Mouse (Mus musculus): ENCODE data around the gene Wipf2. TPM values are rescaled to one million over a fixed set of nuclear protein-coding genes. Genes with fewer than 3 reads are reported as not detected.

Gene Wipf2
- polyA plus RNA-seq, 1 experiment from 2014 or later = 2.2 TPM

DNA sequence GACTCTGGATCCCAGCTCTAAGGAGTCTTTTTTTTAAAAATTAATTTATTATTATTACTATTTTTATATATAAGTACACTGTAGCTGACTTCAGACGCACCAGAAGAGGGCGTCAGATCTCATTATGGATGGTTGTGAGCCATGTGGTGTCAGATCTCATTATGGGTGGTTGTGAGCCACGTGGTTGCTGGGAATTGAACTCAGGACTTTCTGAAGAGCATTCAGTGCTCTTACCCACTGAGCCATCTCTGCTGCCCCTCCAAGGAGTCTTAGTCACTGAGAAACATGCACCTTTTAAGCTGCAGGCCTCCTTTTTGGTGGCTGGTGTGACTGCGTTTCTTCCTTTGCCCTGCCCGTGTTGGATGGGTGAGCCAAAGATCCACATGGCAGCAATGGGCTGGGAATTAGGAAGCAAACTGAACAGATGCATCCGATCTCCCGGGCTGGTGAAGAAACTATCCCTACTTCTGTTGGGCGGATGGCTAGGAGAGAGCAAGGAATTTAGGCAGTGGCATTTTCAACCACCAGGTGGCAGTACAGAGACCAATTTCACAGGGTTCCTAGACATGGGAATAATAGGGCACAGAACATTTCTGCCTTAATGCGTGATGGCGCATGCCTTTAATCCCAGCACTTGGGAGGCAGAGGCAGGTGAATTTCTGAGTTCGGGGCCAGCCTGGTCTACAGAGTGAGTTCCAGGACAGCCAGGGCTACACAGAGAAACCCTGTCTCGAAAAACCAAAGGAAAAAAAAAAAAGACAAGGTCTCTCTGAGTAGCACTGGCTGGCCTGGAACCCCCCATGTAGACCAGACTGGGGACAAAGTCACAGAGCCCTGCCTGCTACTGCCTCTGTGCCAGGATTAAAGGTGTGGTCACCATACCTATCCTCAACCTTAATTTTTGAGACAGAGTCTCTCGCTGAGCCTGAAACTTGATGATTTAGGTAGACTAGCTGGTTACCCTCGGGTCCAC is 4.4 kb upstream of the Wipf2 start:
- H3K9ac ChIP-seq = no peak overlapping the region
- H3K27me3 ChIP-seq (replicated peaks) = no peaks in the 10 kb centered on the region
- ATAC-seq = peak; percentile 61; the same call in 1 of the 2 replicates
- H3K36me3 ChIP-seq = no peaks in the 10 kb centered on the region
- H3K27ac ChIP-seq = no peak overlapping the region
- H3K9me3 ChIP-seq (replicated peaks) = no peaks in the 10 kb centered on the region
- no peak overlapping the region for H3K4me3 ChIP-seq
- 33% methylated on average over 14 of the region's 14 CpGs for WGBS (ENCODE audit: insufficient replicate concordance)
- H3K4me1 ChIP-seq = peaks cover 14% of the 10 kb centered on the region
- peak overlapping the region; percentile 36 for H3K4me2 ChIP-seq

DNA sequence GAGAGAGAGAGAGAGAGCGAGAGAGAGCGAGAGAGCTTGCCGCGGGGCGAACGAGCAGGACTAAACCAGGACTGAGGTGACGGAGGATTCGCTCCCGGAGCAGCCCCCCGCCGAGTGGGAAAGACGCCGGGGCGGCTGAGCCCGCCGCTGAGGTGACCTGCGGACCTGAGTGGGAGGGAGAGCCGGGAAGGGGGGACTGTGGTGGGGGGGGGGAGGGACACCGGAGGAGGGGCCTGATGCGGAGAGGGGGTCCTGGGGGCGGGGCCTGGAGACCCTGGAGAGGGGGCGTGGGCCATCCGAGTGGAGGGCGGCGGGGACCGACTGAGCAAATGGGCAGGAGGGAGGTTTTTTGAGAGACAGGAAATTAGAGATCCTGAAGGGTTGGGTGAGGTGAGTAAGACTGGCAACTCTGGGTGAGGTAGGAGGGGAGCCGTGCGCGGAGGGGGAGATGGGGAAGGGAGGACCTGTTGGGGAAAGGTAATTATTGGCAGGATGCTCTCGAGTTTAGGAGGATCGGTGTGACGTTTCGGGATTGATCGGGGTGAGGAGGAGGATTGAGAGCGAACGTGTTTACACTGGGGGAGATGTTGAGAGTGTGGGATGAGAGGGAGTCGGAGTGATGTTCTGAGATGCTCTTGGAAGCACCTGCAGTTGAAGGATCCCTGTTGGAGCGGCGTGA is 452 bp downstream of the Wipf2 start:
- 2% methylated on average over 30 of the region's 39 CpGs for WGBS (ENCODE audit: insufficient replicate concordance)
- Histone ChIP-seq H3K27me3 (replicated peaks) (no peaks in the 10 kb centered on the region), H3K4me2 (peak overlapping the region; percentile 95), H3K9ac (peak overlapping the region; percentile 96), H3K9me3 (replicated peaks) (no peaks in the 10 kb centered on the region), H3K4me3 (peak overlapping the region; percentile 89), H3K4me1 (peaks cover 22% of the 10 kb centered on the region), H3K27ac (peak overlapping the region; percentile 89), H3K36me3 (peaks cover 27% of the 10 kb centered on the region)
- peak; percentile 54 for ATAC-seq

DNA sequence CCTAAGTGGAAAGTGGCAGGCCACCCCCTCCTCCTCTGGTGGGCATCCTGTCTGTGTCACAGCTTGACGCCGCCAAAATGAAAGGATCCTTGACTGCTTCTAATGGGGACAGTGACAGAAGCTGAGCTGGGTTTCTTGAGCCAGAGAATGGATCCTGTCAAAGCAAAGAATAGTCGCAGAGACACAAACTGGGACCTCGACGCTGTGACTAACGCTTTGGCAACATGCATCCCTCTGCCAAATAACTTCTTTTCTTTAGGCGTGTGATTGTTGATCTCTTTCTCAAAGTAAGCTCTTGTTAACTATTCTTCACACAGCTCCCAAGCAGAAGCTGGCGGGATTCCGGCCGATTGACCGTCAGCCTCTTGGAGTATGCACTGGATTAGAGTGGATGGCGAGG is 3.9 kb downstream of the Wipf2 start:
- no peak for ATAC-seq
- H3K4me3 ChIP-seq = no peak overlapping the region
- no peak overlapping the region for H3K4me2 ChIP-seq
- H3K27ac ChIP-seq = no peak overlapping the region
- 91% methylated on average over 12 of the region's 12 CpGs for WGBS (ENCODE audit: insufficient replicate concordance)
- no peaks in the 10 kb centered on the region for H3K27me3 ChIP-seq (replicated peaks)
- H3K9me3 ChIP-seq (replicated peaks) = no peaks in the 10 kb centered on the region
- H3K36me3 ChIP-seq = peaks cover 50% of the 10 kb centered on the region
- peaks cover 22% of the 10 kb centered on the region for H3K4me1 ChIP-seq
- no peak overlapping the region for H3K9ac ChIP-seq

DNA sequence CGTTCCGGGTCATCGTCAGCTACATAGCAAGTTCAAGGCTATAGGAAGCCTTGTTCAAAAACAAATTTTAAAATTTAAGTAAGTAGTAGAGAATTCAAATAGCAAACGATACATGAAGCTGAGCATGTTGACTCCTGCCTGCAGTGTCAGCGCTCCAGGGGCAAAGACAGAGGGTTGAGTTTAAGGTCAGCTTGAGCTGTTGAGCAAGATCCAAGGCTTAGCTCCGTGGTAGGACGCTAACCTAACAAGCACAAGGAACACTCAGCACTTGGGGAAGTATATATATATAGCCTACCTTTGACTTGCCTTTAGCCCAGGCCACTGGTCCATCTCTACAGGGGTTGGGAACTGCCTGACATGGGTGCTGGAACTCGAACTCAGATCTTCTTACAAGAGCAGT is 6.5 kb downstream of the Wipf2 start:
- peaks cover 67% of the 10 kb centered on the region for H3K36me3 ChIP-seq
- H3K4me2 ChIP-seq = no peak overlapping the region
- H3K27me3 ChIP-seq (replicated peaks) = no peaks in the 10 kb centered on the region
- H3K27ac ChIP-seq = no peak overlapping the region
- H3K4me1 ChIP-seq = peaks cover 20% of the 10 kb centered on the region
- H3K9me3 ChIP-seq (replicated peaks) = no peaks in the 10 kb centered on the region
- no peak for ATAC-seq
- H3K9ac ChIP-seq = no peak overlapping the region
- no peak overlapping the region for H3K4me3 ChIP-seq
- 73% methylated on average over 8 of the region's 8 CpGs for WGBS (ENCODE audit: insufficient replicate concordance)

DNA sequence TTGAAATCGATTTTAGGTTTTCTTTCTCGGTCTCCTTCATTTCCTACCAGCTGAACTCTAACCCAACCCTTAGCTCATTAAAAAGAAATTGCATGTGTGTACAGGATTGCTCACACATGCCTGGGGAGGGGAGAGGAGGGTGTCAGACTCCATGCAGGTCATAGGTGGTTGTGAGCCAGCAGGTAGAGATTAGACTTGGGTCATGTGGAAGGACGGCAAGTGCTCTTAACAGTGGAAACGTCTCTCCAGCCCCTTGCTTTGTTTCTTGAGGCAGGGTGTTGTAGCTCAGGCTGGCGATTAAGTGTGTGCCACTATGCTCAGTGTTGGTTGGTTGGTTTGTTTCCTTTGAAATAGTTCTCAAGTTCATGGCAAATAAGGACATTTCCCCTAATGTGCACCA is 7.4 kb downstream of the Wipf2 start:
- no peak overlapping the region for H3K27ac ChIP-seq
- 72% methylated on average over 5 of the region's 5 CpGs for WGBS (ENCODE audit: insufficient replicate concordance)
- no peak overlapping the region for H3K4me3 ChIP-seq
- H3K4me1 ChIP-seq = peaks cover 19% of the 10 kb centered on the region
- no peaks in the 10 kb centered on the region for H3K9me3 ChIP-seq (replicated peaks)
- ATAC-seq = no peak
- H3K27me3 ChIP-seq (replicated peaks) = no peaks in the 10 kb centered on the region
- H3K36me3 ChIP-seq = peaks cover 69% of the 10 kb centered on the region
- H3K9ac ChIP-seq = no peak overlapping the region
- H3K4me2 ChIP-seq = no peak overlapping the region

DNA sequence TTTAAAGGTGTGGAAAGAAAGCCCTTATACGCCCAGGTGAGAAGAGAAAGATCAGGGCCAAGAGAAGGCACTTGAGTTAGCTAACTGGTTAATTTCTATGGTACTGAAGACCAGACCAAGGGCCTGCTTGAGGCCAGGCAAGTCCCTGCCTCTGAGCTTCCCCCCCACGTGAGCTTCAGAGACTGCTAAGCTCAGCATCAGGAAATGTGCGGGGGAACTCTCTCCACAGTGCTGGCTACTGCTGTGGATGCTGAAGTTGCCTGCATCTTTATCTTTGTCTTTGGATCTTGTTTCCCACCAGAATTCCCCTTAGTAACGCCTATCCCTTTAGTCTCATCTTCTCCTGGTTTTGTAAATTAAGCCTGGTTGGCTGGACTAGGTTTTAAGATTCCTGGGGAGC is 8.0 kb downstream of the Wipf2 start:
- H3K4me1 ChIP-seq = peaks cover 19% of the 10 kb centered on the region
- 68% methylated on average over 4 of the region's 4 CpGs for WGBS (ENCODE audit: insufficient replicate concordance)
- H3K9ac ChIP-seq = no peak overlapping the region
- H3K36me3 ChIP-seq = peaks cover 66% of the 10 kb centered on the region
- no peaks in the 10 kb centered on the region for H3K9me3 ChIP-seq (replicated peaks)
- H3K4me2 ChIP-seq = no peak overlapping the region
- H3K27me3 ChIP-seq (replicated peaks) = no peaks in the 10 kb centered on the region
- H3K4me3 ChIP-seq = no peak overlapping the region
- ATAC-seq = no peak
- H3K27ac ChIP-seq = no peak overlapping the region

DNA sequence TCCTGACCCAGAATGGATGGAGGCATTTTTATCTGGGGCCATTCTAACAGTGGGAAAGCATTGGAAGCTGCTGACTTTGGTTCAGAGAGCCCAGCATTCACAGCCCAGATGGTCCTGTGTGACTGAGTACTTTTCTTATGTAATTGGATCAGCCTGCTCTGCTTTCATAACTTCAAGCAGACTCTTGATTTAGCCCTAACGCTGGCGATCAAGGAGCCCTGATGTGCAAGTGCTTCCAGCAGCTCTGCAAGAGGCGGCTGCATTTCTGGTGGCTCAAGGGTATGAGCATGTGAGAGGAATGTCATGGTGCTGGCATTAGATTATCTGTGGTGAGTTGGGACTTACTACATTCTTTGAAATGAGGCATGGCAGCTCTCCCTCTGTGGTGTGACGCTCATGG is 8.6 kb downstream of the Wipf2 start:
- WGBS (ENCODE audit: insufficient replicate concordance) = 88% methylated on average over 4 of the region's 4 CpGs
- Histone ChIP-seq H3K4me3 (no peak overlapping the region), H3K4me1 (peaks cover 22% of the 10 kb centered on the region), H3K9me3 (replicated peaks) (no peaks in the 10 kb centered on the region), H3K27ac (no peak overlapping the region), H3K27me3 (replicated peaks) (no peaks in the 10 kb centered on the region), H3K4me2 (no peak overlapping the region), H3K36me3 (peaks cover 60% of the 10 kb centered on the region), H3K9ac (no peak overlapping the region)
- ATAC-seq = no peak

DNA sequence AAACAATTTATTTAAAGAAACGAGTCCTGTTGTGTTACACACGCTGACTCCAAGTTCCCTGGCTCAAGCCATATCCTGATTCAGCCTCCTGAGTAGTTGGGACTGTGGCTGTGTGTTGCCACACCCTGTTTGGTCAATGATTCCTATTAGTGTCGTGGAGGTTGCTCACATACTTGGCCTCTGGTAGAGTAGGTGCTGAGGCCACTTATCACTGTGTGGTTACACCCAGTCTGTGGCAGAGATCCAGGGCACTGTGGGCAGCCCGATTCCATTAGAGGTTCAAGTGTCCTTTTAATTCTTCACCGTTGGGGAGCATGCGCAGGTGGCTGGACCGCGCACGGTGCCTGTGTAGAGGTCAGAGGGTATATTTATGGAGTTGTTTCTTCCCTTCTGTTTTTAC is 10.5 kb downstream of the Wipf2 start:
- Histone ChIP-seq H3K4me2 (no peak overlapping the region), H3K4me3 (no peak overlapping the region), H3K9ac (no peak overlapping the region), H3K4me1 (peaks cover 22% of the 10 kb centered on the region), H3K27ac (0 out of 2 replicates have a peak overlapping the region, but pooled peaks have one; percentile 18), H3K9me3 (replicated peaks) (no peaks in the 10 kb centered on the region), H3K27me3 (replicated peaks) (no peaks in the 10 kb centered on the region), H3K36me3 (peaks cover 45% of the 10 kb centered on the region)
- WGBS (ENCODE audit: insufficient replicate concordance) = 71% methylated on average over 9 of the region's 9 CpGs
- peak; percentile 50; the same call in 1 of the 2 replicates for ATAC-seq

DNA sequence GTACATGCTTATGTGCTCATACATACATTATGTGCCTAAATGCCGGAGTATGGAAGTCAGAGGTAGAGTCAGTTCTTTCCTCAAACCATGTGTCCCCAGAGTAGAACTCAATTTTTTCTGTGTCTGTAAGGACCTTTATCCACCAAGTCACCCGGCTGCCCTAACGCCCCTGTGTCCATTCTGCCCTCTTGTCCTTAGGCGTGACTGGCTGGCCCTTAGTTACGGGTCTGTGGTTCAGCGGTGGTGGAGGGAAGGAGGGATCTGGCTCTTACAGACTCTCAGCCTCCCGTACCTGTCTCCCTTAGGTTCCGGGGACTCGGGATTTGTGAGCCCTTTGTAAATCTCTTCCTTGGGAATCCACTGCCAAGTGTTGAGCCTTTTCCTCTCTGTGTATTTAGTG is 13.6 kb downstream of the Wipf2 start:
- H3K4me1 ChIP-seq = peaks cover 19% of the 10 kb centered on the region
- no peak overlapping the region for H3K27ac ChIP-seq
- H3K4me2 ChIP-seq = no peak overlapping the region
- H3K9ac ChIP-seq = no peak overlapping the region
- WGBS (ENCODE audit: insufficient replicate concordance) = 86% methylated on average over 9 of the region's 9 CpGs
- peaks cover 41% of the 10 kb centered on the region for H3K36me3 ChIP-seq
- no peak for ATAC-seq
- H3K9me3 ChIP-seq (replicated peaks) = no peaks in the 10 kb centered on the region
- no peaks in the 10 kb centered on the region for H3K27me3 ChIP-seq (replicated peaks)
- no peak overlapping the region for H3K4me3 ChIP-seq

DNA sequence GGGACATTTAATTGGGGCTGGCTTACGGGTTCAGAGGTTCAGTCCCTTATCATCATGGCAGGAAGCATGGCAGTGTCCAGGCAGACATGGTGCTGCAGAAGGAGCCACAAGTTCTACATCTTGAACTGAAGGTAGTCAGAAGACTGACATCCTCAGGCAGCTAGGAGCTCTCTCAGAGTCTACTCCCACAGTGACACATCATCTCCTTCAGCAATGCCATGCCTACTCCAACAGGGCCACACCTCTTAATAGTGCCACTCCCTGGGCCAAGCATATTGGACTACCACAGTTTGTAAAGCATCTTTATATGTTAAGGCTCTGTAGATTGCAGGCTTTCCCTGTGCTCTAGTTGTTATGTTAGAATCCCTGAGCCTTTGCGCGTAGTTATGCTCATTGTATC is 24.3 kb downstream of the Wipf2 start:
- Histone ChIP-seq H3K9ac (no peak overlapping the region), H3K4me3 (no peak overlapping the region), H3K4me1 (peaks cover 14% of the 10 kb centered on the region; the same call in 1 of the 2 replicates), H3K27ac (no peak overlapping the region), H3K4me2 (no peak overlapping the region), H3K36me3 (peaks cover 86% of the 10 kb centered on the region), H3K9me3 (replicated peaks) (no peaks in the 10 kb centered on the region), H3K27me3 (replicated peaks) (no peaks in the 10 kb centered on the region)
- 89% methylated on average over 3 of the region's 3 CpGs for WGBS (ENCODE audit: insufficient replicate concordance)
- no peak for ATAC-seq

DNA sequence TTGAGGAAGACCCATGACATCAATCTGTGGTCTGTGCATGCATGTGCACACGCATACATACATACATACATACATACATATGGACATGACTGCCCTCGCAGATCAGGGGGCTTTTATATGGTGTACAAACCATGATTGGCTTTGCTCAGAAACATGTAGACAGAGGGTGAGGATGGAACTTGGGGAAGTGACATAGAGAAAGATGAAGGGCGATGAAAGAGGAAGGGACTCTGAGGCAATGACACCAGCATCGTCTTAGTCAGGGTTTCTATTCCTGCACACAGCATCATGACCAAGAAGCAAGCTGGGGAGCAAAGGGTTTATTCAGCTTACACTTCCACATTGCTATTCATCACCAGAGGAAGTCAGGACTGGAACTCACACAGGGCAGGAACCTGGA is 25.6 kb downstream of the Wipf2 start:
- Histone ChIP-seq H3K27ac (no peak overlapping the region), H3K4me3 (no peak overlapping the region), H3K9ac (no peak overlapping the region), H3K9me3 (replicated peaks) (no peaks in the 10 kb centered on the region), H3K36me3 (peaks cover 100% of the 10 kb centered on the region), H3K4me1 (peaks cover 14% of the 10 kb centered on the region; the same call in 1 of the 2 replicates), H3K27me3 (replicated peaks) (no peaks in the 10 kb centered on the region), H3K4me2 (no peak overlapping the region)
- no peak for ATAC-seq
- WGBS (ENCODE audit: insufficient replicate concordance) = 87% methylated on average over 4 of the region's 4 CpGs

DNA sequence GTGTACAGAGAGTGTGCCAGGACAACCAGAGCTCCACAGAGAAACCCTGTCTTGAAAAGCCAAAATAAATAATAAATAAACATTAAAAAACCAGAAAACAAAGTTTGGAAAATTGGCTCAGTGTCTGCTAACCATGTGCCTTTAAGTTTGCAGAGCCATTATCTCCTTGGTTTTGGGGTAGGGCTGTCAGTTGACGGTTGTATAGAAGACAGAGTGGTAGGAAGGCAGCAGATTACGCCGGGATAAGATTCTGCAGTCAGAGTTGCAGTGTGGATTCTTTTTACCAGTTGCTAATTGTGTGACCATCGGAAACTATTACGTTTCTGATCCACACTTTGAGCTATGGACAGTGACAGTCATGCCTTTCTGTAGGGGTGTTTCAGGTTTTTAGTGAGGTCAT is 26.5 kb downstream of the Wipf2 start:
- Histone ChIP-seq H3K4me3 (no peak overlapping the region), H3K4me2 (no peak overlapping the region), H3K9ac (no peak overlapping the region), H3K27me3 (replicated peaks) (no peaks in the 10 kb centered on the region), H3K27ac (no peak overlapping the region; the same call in 1 of the 2 replicates), H3K36me3 (peaks cover 98% of the 10 kb centered on the region), H3K9me3 (replicated peaks) (no peaks in the 10 kb centered on the region), H3K4me1 (peaks cover 14% of the 10 kb centered on the region; the same call in 1 of the 2 replicates)
- no peak; the same call in 1 of the 2 replicates for ATAC-seq
- 58% methylated on average over 5 of the region's 5 CpGs for WGBS (ENCODE audit: insufficient replicate concordance)

Data from liver, embryonic 12.5 days (tissue).